Mouse (Mus musculus) neural tube, embryonic 11.5 days (tissue): Measurements from ENCODE around the gene Fras1. TPM values are rescaled to one million over a fixed set of nuclear protein-coding genes. Genes with fewer than 3 reads are reported as not detected.

Experiments
- ATAC-seq: fragments of 200-750 bp; cut with Nextera tagmentation; 2 replicates; pipeline ENCODE4 v1.8.0; 2017; ENCODE audit warnings: moderate number of reproducible peaks, mild to moderate bottlenecking, moderate TSS enrichment, moderate library complexity; ENCODE audit not compliant: insufficient read depth, low FRiP score, low TSS enrichment
- DNase-seq: peaks from one replicate; pipeline ENCODE4 v3.0.0-alpha.2; 2015; ENCODE audit warnings: low spot score
- H3K27ac ChIP-seq: fragments of 300-500 bp; sonication (generic); 2 replicates; pipeline ENCODE4 v1.5.1; 2014; ENCODE audit warnings: low read depth, mild to moderate bottlenecking, low read length
- H3K27me3 ChIP-seq: fragments of 300-500 bp; sonication (generic); 2 replicates; pipeline ENCODE4 v1.6.1; 2014; ENCODE audit warnings: mild to moderate bottlenecking, low read length, mixed read lengths; ENCODE audit not compliant: control insufficient read depth, insufficient read depth
- H3K36me3 ChIP-seq: fragments of 300-500 bp; sonication (generic); 2 replicates; pipeline ENCODE4 v1.6.1; 2014; ENCODE audit warnings: mild to moderate bottlenecking, low read length, moderate library complexity, mixed read lengths; ENCODE audit not compliant: control insufficient read depth, insufficient read depth
- H3K4me1 ChIP-seq: fragments of 300-500 bp; sonication (generic); 2 replicates; pipeline ENCODE4 v1.6.1; 2014; ENCODE audit warnings: low read length, mixed read lengths; ENCODE audit not compliant: control insufficient read depth, insufficient read depth
- H3K4me2 ChIP-seq: fragments of 300-500 bp; sonication (generic); 2 replicates; pipeline ENCODE4 v1.6.1; 2014; ENCODE audit warnings: low read depth, mild to moderate bottlenecking, moderate library complexity
- H3K4me3 ChIP-seq: fragments of 300-500 bp; sonication (generic); 2 replicates; pipeline ENCODE4 v1.5.1; 2014; ENCODE audit warnings: low read depth, low read length
- H3K9ac ChIP-seq: fragments of 300-500 bp; sonication (generic); 2 replicates; pipeline ENCODE4 v1.6.1; 2014; ENCODE audit warnings: mild to moderate bottlenecking, low read length
- H3K9me3 ChIP-seq: fragments of 300-500 bp; sonication (generic); 2 replicates; pipeline ENCODE4 v1.6.1; 2016; ENCODE audit warnings: low read length; ENCODE audit not compliant: control insufficient read depth
- WGBS: fragments of 180-500 bp; shearing (Covaris S2); extraction: QIAGEN DNeasy Blood & Tissue Kit; methylation state at CpG from one replicate; pipeline ENCODE4 v1.1.7; 2014; 5-methylcytosine and 5-hydroxymethylcytosine counted together
- polyA plus RNA-seq: library from polyadenylated mRNA; unstranded; fragments of >200 nt; fragmentation: Nextera tagmentation; extraction: Ambion mirVana; gene quantifications from 2 replicates; pipeline ENCODE4 v1.2.1, GENCODE M21; 2014

Fras1 gene
- polyA plus RNA-seq, 1 experiment from 2014 or later, result 5.6 TPM

DNA sequence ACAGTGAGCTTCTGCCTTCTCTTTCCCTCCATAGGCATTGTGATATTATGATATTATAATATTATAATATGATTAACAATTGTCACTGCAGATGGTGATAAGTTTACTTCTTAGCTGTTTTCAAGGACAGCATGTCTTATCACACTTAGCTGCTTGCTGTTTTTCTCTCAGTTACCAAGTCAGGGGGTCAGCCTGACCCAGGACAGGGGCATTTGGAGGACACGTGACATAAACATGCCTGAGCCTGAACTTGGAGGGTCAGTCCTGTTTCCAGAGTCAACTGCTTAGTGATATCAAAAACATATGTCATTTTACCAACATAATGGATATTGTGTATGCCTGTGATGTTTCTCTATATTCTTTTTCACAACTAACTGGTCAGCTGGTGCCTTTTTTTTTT lies 453.4 kb downstream of the Fras1 start:
- DNase-seq (no peak), ATAC-seq (no peak)
- Histone ChIP-seq H3K36me3 (no peaks in the 10 kb centered on the region), H3K27ac (no peak overlapping the region), H3K4me3 (no peak overlapping the region), H3K27me3 (no peaks in the 10 kb centered on the region), H3K9ac (no peak overlapping the region), H3K4me2 (no peak overlapping the region), H3K9me3 (no peaks in the 10 kb centered on the region), H3K4me1 (no peaks in the 10 kb centered on the region)
- WGBS, result 60% methylated on average over 1 of the region's 1 CpGs

Other genes starting within 250 kb of the Fras1 start
- gene Cnot6l, start 209.8 kb upstream of the Fras1 start, polyA plus RNA-seq, result 9.2 and 12.0 TPM in 2 replicates
- gene Mrpl1, start 164.5 kb upstream of the Fras1 start, polyA plus RNA-seq, result 22.3 and 23.2 TPM in 2 replicates